Mouse (Mus musculus) MEL (cell line): ENCODE results near the gene Ednra. TPM values are rescaled to one million over a fixed set of nuclear protein-coding genes. Genes with fewer than 3 reads are reported as not detected.

Experiments
- DNase-seq: peaks from one replicate; pipeline ENCODE4 v3.0.0; 2011; ENCODE audit warnings: low read depth, low spot score
- H3K27ac ChIP-seq: 2 replicates; pipeline ENCODE4 v1.5.1; 2012; ENCODE audit warnings: low read depth, mild to moderate bottlenecking, control low read depth, low read length, moderate library complexity; ENCODE audit not compliant: control insufficient read depth
- H3K27me3 ChIP-seq, 2 experiments: fragments of 150-350 bp in 1 of 2; sonication (generic) in 1 of 2; 2 replicates each; pipeline ENCODE4 v1.6.1; 2012; ENCODE audit warnings: low read length in 2 of 2, mild to moderate bottlenecking in 2 of 2, improper control_type of control experiment in 1 of 2, moderate library complexity in 1 of 2; ENCODE audit not compliant: insufficient read depth in 2 of 2, control insufficient read depth in 1 of 2
- H3K36me3 ChIP-seq, 2 experiments: 2 replicates each; pipeline ENCODE4 v1.6.1; 2012 to 2014; ENCODE audit warnings: low read length in 2 of 2, improper control_type of control experiment in 1 of 2, inconsistent platforms in 1 of 2, mild to moderate bottlenecking in 1 of 2; ENCODE audit not compliant: insufficient read depth in 2 of 2, control insufficient read depth in 1 of 2
- H3K4me1 ChIP-seq, 2 experiments: fragments of 150-350 bp in 1 of 2; sonication (generic) in 1 of 2; 2 replicates each; pipeline ENCODE4 v1.6.1; 2012; ENCODE audit warnings: low read length in 2 of 2, improper control_type of control experiment in 1 of 2, mild to moderate bottlenecking in 1 of 2; ENCODE audit not compliant: insufficient read depth in 2 of 2, control insufficient read depth in 1 of 2
- H3K4me3 ChIP-seq, 2 experiments: fragments of 150-350 bp in 1 of 2; sonication (generic) in 1 of 2; 2 replicates each; pipeline ENCODE4 v1.5.1; 2012; ENCODE audit warnings: low read depth in 2 of 2, low read length in 2 of 2, mild to moderate bottlenecking in 2 of 2, moderate library complexity in 2 of 2, control low read depth in 1 of 2, improper control_type of control experiment in 1 of 2; ENCODE audit not compliant: control insufficient read depth in 1 of 2, insufficient read depth in 1 of 2
- H3K79me2 ChIP-seq: 2 replicates; pipeline ENCODE4 v1.6.1; 2012; ENCODE audit warnings: mild to moderate bottlenecking, low read length, moderate library complexity; ENCODE audit not compliant: control insufficient read depth, poor library complexity, insufficient read depth
- H3K9ac ChIP-seq: 2 replicates; pipeline ENCODE4 v1.6.1; 2012; ENCODE audit warnings: low read depth, mild to moderate bottlenecking, control low read depth, low read length, moderate library complexity; ENCODE audit not compliant: control insufficient read depth, poor library complexity, severe bottlenecking
- H3K9me3 ChIP-seq: fragments of 150-350 bp; sonication (generic); replicated peaks from 2 replicates; pipeline ENCODE4 v1.6.1; 2012; ENCODE audit warnings: mild to moderate bottlenecking, low read length, improper control_type of control experiment, moderate library complexity; ENCODE audit not compliant: insufficient read depth
- CTCF ChIP-seq, 3 experiments: IDR thresholded peaks in 2 of 3; conservative IDR thresholded peaks in 1 of 3; 2 replicates each; pipeline ENCODE4 v1.5.1; 2011 to 2012; ENCODE audit warnings: low read length in 3 of 3, low read depth in 2 of 3, mild to moderate bottlenecking in 2 of 3, improper control_type of control experiment in 1 of 3, inconsistent platforms in 1 of 3, mixed read lengths in 1 of 3, moderate library complexity in 1 of 3; ENCODE audit not compliant: control insufficient read depth in 1 of 3, insufficient read depth in 1 of 3, poor library complexity in 1 of 3, severe bottlenecking in 1 of 3
- ETS1 ChIP-seq: IDR thresholded peaks from 2 replicates; pipeline ENCODE4 v1.6.1; 2012; ENCODE audit warnings: low read depth, mild to moderate bottlenecking, inconsistent platforms, low read length, improper control_type of control experiment, moderate library complexity
- GABPA ChIP-seq: IDR thresholded peaks from 2 replicates; pipeline ENCODE4 v1.6.1; 2012; ENCODE audit warnings: low read depth, mild to moderate bottlenecking, inconsistent platforms, low read length, improper control_type of control experiment, moderate library complexity
- HCFC1 ChIP-seq: IDR thresholded peaks from 2 replicates; pipeline ENCODE4 v1.6.1; 2012; ENCODE audit warnings: low read depth, mild to moderate bottlenecking, inconsistent platforms, low read length, improper control_type of control experiment, moderate library complexity
- MAFK ChIP-seq: IDR thresholded peaks from 2 replicates; pipeline ENCODE4 v1.6.1; 2011; ENCODE audit warnings: low read depth, mild to moderate bottlenecking, low read length, improper control_type of control experiment, borderline replicate concordance
- MEF2A ChIP-seq: IDR thresholded peaks from 2 replicates; pipeline ENCODE4 v1.6.1; 2014; ENCODE audit warnings: low read depth, mild to moderate bottlenecking, inconsistent platforms, low read length, improper control_type of control experiment; ENCODE audit not compliant: poor library complexity, insufficient replicate concordance, severe bottlenecking; ENCODE audit errors: extremely low read depth
- MXI1 ChIP-seq: IDR thresholded peaks from 2 replicates; pipeline ENCODE4 v1.6.1; 2011; ENCODE audit warnings: mild to moderate bottlenecking, low read depth, low read length, improper control_type of control experiment
- MYC ChIP-seq: IDR thresholded peaks from 2 replicates; pipeline ENCODE4 v1.6.1; 2011; ENCODE audit warnings: low read depth, mild to moderate bottlenecking, low read length, improper control_type of control experiment, moderate library complexity
- NELFE ChIP-seq: IDR thresholded peaks from 2 replicates; pipeline ENCODE4 v1.6.1; 2011; ENCODE audit warnings: low read depth, low read length, improper control_type of control experiment
- RAD21 ChIP-seq: IDR thresholded peaks from 2 replicates; pipeline ENCODE4 v1.6.1; 2011; ENCODE audit warnings: mild to moderate bottlenecking, low read depth, low read length, improper control_type of control experiment
- SMC3 ChIP-seq: IDR thresholded peaks from 2 replicates; pipeline ENCODE4 v1.6.1; 2011; ENCODE audit warnings: low read depth, low read length, improper control_type of control experiment
- TAL1 ChIP-seq: IDR thresholded peaks from 2 replicates; pipeline ENCODE4 v1.6.1; 2012; ENCODE audit warnings: mild to moderate bottlenecking, inconsistent platforms, low read length, moderate library complexity, mixed read lengths
- TBP ChIP-seq: IDR thresholded peaks from 2 replicates; pipeline ENCODE4 v1.8.0; 2011; ENCODE audit warnings: low read depth, low read length, improper control_type of control experiment
- UBTF ChIP-seq: IDR thresholded peaks from 2 replicates; pipeline ENCODE4 v1.6.1; 2012; ENCODE audit warnings: low read depth, mild to moderate bottlenecking, inconsistent platforms, low read length, improper control_type of control experiment, moderate library complexity, borderline replicate concordance; ENCODE audit not compliant: insufficient read depth
- ZKSCAN1 ChIP-seq: IDR thresholded peaks from 2 replicates; pipeline ENCODE4 v1.6.1; 2012; ENCODE audit warnings: low read depth, mild to moderate bottlenecking, inconsistent platforms, low read length, improper control_type of control experiment, moderate library complexity
- polyA plus RNA-seq, 2 experiments: library from polyadenylated mRNA; stranded (reverse) in 1 of 2; unstranded in 1 of 2; fragments of >175 nt in 1 of 2; fragments of >200 nt in 1 of 2; gene quantifications; 2 replicates each; pipeline versions ENCODE4 v1.2.1 to v1.2.4; 2012; ENCODE audit warnings: low replicate concordance in 2 of 2, low read depth in 1 of 2; ENCODE audit not compliant: insufficient read length in 2 of 2, insufficient read depth in 1 of 2, missing spikeins in 1 of 2
- total RNA-seq: library from RNA; depleted of rRNA; stranded (reverse); fragments of 300-350 nt; gene quantifications from 2 replicates; pipeline ENCODE4 v1.2.3, GENCODE M21; 2012; rRNA removed

The Ednra gene
- total and polyA plus RNA-seq, 3 experiments = not detected

DNA sequence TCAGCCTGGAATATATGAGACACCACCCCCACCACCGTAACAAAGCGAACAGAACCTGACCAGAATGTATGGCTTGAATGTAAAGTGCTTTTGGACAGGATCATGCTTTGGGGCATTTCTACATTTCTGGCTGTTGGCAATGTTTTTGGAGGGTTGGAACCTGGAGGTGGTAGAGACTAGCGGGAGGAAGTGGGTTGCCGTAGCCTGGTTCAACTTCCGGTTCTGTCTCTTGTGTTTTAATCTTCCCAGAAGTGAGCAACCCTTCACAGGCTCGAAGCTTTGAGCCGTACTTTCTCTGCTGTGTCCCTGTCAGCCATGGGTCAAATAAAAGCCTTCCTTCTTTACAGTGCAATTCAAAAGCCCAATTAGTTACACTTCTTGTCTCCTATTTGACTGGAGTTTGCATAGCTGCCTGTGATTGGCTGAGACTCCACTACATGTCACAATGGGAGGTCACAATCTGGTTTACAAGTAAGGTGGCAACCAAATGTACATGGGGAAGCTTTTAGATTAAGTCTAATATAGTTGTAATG is 100.5 kb downstream of the Ednra start:
- Histone ChIP-seq H3K79me2 (no peaks in the 10 kb centered on the region), H3K36me3 (no peaks in the 10 kb centered on the region), H3K9ac (no peak overlapping the region), H3K9me3 (no peaks in the 10 kb centered on the region), H3K27me3 (peaks cover 0 to 3% of the 10 kb centered on the region in 2 experiments; a peak in 3 of 4 replicates), H3K4me3 (no peak overlapping the region), H3K27ac (no peak overlapping the region), H3K4me1 (no peaks in the 10 kb centered on the region; a peak in 1 of 4 replicates)
- TF ChIP-seq MAFK = no peak
- TF ChIP-seq ZKSCAN1 = no peak
- TF ChIP-seq MYC = no peak
- TF ChIP-seq UBTF = no peak
- TF ChIP-seq RAD21 = no peak
- no peak for TF ChIP-seq MXI1
- TF ChIP-seq HCFC1 = no peak
- no peak for TF ChIP-seq MEF2A
- TF ChIP-seq GABPA = no peak
- DNase-seq = peak; percentile 35

DNA sequence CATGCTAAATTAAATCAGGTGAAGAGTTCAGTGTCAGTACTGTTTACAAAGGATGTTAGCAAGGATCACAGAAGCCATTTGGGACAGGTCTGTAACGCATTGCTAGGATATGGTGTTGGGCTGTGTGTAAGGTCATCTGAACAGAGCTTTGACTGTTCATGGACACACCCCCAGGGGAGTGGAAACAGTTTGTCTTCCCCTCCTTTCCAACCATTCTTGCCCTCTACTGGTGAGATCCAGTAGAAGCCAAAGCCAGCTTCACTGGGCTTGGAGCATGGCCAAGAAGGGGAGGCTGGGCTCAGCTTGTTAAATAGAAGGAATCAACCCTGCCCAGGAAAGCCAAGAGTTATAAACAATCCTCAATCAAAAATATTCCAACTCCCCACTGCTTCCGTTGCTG is 106.3 kb downstream of the Ednra start:
- TF ChIP-seq SMC3 (peak; percentile 44), CTCF (IDR thresholded peaks at IDR 0.05 in 2 of 3, conservative IDR thresholded peaks at IDR 0.05 in 1 of 3; ENCODE audit: control insufficient read depth in 1 of 3, insufficient read depth in 1 of 3, low read depth in 2 of 3, low read length in 3 of 3, poor library complexity in 1 of 3, severe bottlenecking in 1 of 3) (peak in 1 of 3 experiments; percentile 44; a peak in 3 of 6 replicates), NELFE (no peak), ETS1 (no peak), TBP (no peak), HCFC1 (no peak), TAL1 (no peak), RAD21 (peak; percentile 19; the same call in 1 of the 2 replicates)
- TF ChIP-seq, all 39 proteins: peak for 3
- Histone ChIP-seq H3K36me3 (no peaks in the 10 kb centered on the region), H3K27ac (no peak overlapping the region), H3K79me2 (no peaks in the 10 kb centered on the region), H3K27me3 (no peaks in the 10 kb centered on the region; a peak in 2 of 4 replicates), H3K4me1 (peaks cover 0 to 7% of the 10 kb centered on the region in 2 experiments; a peak in 2 of 4 replicates), H3K9ac (no peak overlapping the region), H3K9me3 (no peaks in the 10 kb centered on the region), H3K4me3 (no peak overlapping the region)
- peak; percentile 45 for DNase-seq

Other genes starting within 250 kb of the Ednra start
- gene Arhgap10, start 206.5 kb downstream of the Ednra start, total RNA-seq = 11.8 and 13.1 TPM in 2 replicates
- 10 to 100 TPM in 1 of 2 experiments, not detected in 1; 22.8 TPM for gene Arhgap10, start 206.5 kb downstream of the Ednra start, polyA plus RNA-seq
- gene Prmt9, start 175.1 kb downstream of the Ednra start, total RNA-seq = 17.4 and 18.6 TPM in 2 replicates
- 10 to 100 TPM; 16.0 to 54.2 TPM for gene Prmt9, start 175.1 kb downstream of the Ednra start, polyA plus RNA-seq
- 8.9 and 11.3 TPM in 2 replicates for gene Tmem184c, start 113.8 kb downstream of the Ednra start, total RNA-seq
- gene Tmem184c, start 113.8 kb downstream of the Ednra start, polyA plus RNA-seq = 1 to 10 TPM in 1 of 2 experiments, not detected in 1; 8.5 TPM